Mouse (Mus musculus) heart, embryonic 15.5 days (tissue): Measurements from ENCODE around the gene Sdr39u1. TPM values are rescaled to one million over a fixed set of nuclear protein-coding genes. Genes with fewer than 3 reads are reported as not detected.
A peak's percentile ranks its signal among the peaks of the same experiment; 100 is the strongest.

ENCODE experiments used
- ATAC-seq: fragments of 200-750 bp; cut with Nextera tagmentation; replicated peaks from 2 replicates; pipeline ENCODE4 v1.8.0; 2017; ENCODE audit warnings: low read depth, moderate TSS enrichment; ENCODE audit not compliant: insufficient number of reproducible peaks, insufficient read depth, low FRiP score
- H3K27ac ChIP-seq: fragments of 300-500 bp; sonication (generic); 2 replicates; pipeline ENCODE4 v1.5.1; 2015; ENCODE audit warnings: mild to moderate bottlenecking, inconsistent platforms
- H3K27me3 ChIP-seq: fragments of 300-500 bp; sonication (generic); 2 replicates; pipeline ENCODE4 v1.6.1; 2015; ENCODE audit warnings: inconsistent platforms
- H3K36me3 ChIP-seq: fragments of 300-500 bp; sonication (generic); 2 replicates; pipeline ENCODE4 v1.6.1; 2015; ENCODE audit warnings: mild to moderate bottlenecking, inconsistent platforms
- H3K4me1 ChIP-seq: fragments of 300-500 bp; sonication (generic); replicated peaks from 2 replicates; pipeline ENCODE4 v1.6.1; 2015; ENCODE audit warnings: inconsistent platforms
- H3K4me2 ChIP-seq: fragments of 300-500 bp; sonication (generic); 2 replicates; pipeline ENCODE4 v1.6.1; 2015; ENCODE audit warnings: inconsistent platforms, mild to moderate bottlenecking, moderate library complexity
- H3K4me3 ChIP-seq: fragments of 300-500 bp; sonication (generic); 2 replicates; pipeline ENCODE4 v1.5.1; 2015; ENCODE audit warnings: mild to moderate bottlenecking, inconsistent platforms
- H3K9ac ChIP-seq: fragments of 300-500 bp; sonication (generic); 2 replicates; pipeline ENCODE4 v1.6.1; 2015; ENCODE audit warnings: mild to moderate bottlenecking, inconsistent platforms
- H3K9me3 ChIP-seq: fragments of 300-500 bp; sonication (generic); replicated peaks from 2 replicates; pipeline ENCODE4 v1.6.1; 2016; ENCODE audit warnings: inconsistent platforms
- WGBS: fragments of 180-500 bp; shearing (Covaris S2); methylation state at CpG from one replicate; pipeline ENCODE4 v1.1.7; 2015; ENCODE audit warnings: mixed read lengths; 5-methylcytosine and 5-hydroxymethylcytosine counted together
- polyA plus RNA-seq: library from polyadenylated mRNA; unstranded; fragments of >200 nt; fragmentation: Nextera tagmentation; extraction: Ambion mirVana; gene quantifications from 2 replicates; pipeline ENCODE4 v1.2.1, GENCODE M21; 2015

Sdr39u1 gene
- polyA plus RNA-seq, 1 experiment from 2014 or later = 45.3 TPM

GRCm38 (mm10) chr14:55918240-55919082 lies 18.4 kb upstream of the Sdr39u1 start:
- Histone ChIP-seq H3K4me3 (no peak overlapping the region), H3K36me3 (no peaks in the 10 kb centered on the region), H3K27ac (no peak overlapping the region), H3K4me2 (no peak overlapping the region), H3K27me3 (no peaks in the 10 kb centered on the region), H3K4me1 (peaks cover 6% of the 10 kb centered on the region), H3K9me3 (no peaks in the 10 kb centered on the region), H3K9ac (no peak overlapping the region)
- 35% methylated on average over 14 of the region's 14 CpGs for WGBS
- ATAC-seq = no peak

DNA sequence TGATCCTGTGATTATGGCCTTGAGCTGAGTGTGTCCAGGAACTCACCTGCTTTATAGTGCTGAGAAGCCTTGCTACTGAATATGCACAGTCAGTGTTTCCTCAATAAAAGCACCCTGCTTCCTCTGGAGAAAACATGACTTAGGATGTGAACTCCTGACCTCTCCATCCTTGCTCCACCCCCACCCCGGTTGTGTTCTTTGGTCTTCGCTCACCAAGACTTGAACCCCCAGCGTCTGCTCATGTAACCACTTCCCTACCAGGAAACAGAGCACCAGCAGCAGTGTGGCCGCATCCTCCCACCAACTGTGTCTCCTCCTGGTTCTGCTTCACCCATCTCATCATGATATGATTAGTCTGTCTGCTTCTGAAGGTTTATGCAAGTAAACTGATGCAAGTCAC lies 13.3 kb upstream of the Sdr39u1 start:
- no peak overlapping the region for H3K4me2 ChIP-seq
- H3K9ac ChIP-seq = no peak overlapping the region
- no peak for ATAC-seq
- no peaks in the 10 kb centered on the region for H3K36me3 ChIP-seq
- no peak overlapping the region for H3K4me3 ChIP-seq
- 53% methylated on average over 4 of the region's 4 CpGs for WGBS
- H3K4me1 ChIP-seq = no peaks in the 10 kb centered on the region
- no peaks in the 10 kb centered on the region for H3K9me3 ChIP-seq
- no peak overlapping the region for H3K27ac ChIP-seq
- H3K27me3 ChIP-seq = no peaks in the 10 kb centered on the region

GRCm38 (mm10) chr14:55905518-55905917 lies 5.4 kb upstream of the Sdr39u1 start:
- H3K9ac ChIP-seq = no peak overlapping the region
- 14% methylated on average over 1 of the region's 1 CpGs for WGBS

GRCm38 (mm10) chr14:55900414-55900755 lies 292 bp upstream of the Sdr39u1 start:
- 11% methylated on average over 12 of the region's 12 CpGs for WGBS
- Histone ChIP-seq H3K36me3 (peaks cover 30% of the 10 kb centered on the region), H3K4me1 (peaks cover 18% of the 10 kb centered on the region), H3K9ac (peak overlapping the region; percentile 75), H3K27me3 (no peaks in the 10 kb centered on the region), H3K9me3 (no peaks in the 10 kb centered on the region), H3K27ac (peak overlapping the region; percentile 78), H3K4me3 (peak overlapping the region; percentile 58), H3K4me2 (peak overlapping the region; percentile 92)
- ATAC-seq = no peak

More at GRCm38 (mm10) chr14:55905518-55905917, 5.4 kb upstream of the Sdr39u1 start:
- no peak overlapping the region for H3K27ac ChIP-seq
- H3K4me2 ChIP-seq = no peak overlapping the region
- no peak for ATAC-seq
- H3K4me1 ChIP-seq = peaks cover 6% of the 10 kb centered on the region
- no peaks in the 10 kb centered on the region for H3K9me3 ChIP-seq
- no peak overlapping the region for H3K4me3 ChIP-seq
- no peaks in the 10 kb centered on the region for H3K36me3 ChIP-seq
- H3K27me3 ChIP-seq = no peaks in the 10 kb centered on the region

GRCm38 (mm10) chr14:55898947-55899346 lies 1.1 kb downstream of the Sdr39u1 start:
- no peak for ATAC-seq
- peaks cover 18% of the 10 kb centered on the region for H3K4me1 ChIP-seq
- peak overlapping the region; percentile 92 for H3K4me2 ChIP-seq
- no peak overlapping the region for H3K9ac ChIP-seq
- no peak overlapping the region for H3K4me3 ChIP-seq
- H3K9me3 ChIP-seq = no peaks in the 10 kb centered on the region
- H3K27ac ChIP-seq = no peak overlapping the region; the same call in 1 of the 2 replicates
- WGBS = 88% methylated on average over 7 of the region's 7 CpGs
- H3K27me3 ChIP-seq = no peaks in the 10 kb centered on the region
- peaks cover 44% of the 10 kb centered on the region for H3K36me3 ChIP-seq

DNA sequence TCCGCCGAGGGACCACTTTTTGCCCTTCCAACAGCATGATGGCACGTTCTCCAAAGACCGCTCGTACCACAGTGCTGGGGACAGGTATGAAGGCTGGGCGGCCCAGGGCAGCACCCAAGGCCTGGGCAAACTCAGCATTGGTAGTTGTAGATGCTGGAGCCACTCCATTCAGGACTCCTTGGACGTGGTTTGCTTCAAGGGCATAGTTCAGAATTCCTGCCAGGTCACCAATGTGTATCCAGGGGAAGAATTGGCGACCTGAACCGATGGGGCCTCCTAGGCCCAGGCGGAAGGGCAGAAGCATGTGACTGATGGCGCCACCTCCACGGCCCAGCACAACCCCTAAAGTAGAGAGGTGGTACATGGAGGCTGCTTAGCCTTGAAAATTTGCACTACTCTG lies 2.4 kb downstream of the Sdr39u1 start:
- H3K4me2 ChIP-seq = no peak overlapping the region
- H3K9ac ChIP-seq = no peak overlapping the region
- H3K4me1 ChIP-seq = peaks cover 18% of the 10 kb centered on the region
- 90% methylated on average over 12 of the region's 12 CpGs for WGBS
- H3K27me3 ChIP-seq = no peaks in the 10 kb centered on the region
- H3K4me3 ChIP-seq = no peak overlapping the region
- H3K36me3 ChIP-seq = peaks cover 54% of the 10 kb centered on the region
- no peak for ATAC-seq
- H3K9me3 ChIP-seq = no peaks in the 10 kb centered on the region
- H3K27ac ChIP-seq = no peak overlapping the region

GRCm38 (mm10) chr14:55886571-55887382 lies 13.3 kb downstream of the Sdr39u1 start:
- Histone ChIP-seq H3K4me3 (peak overlapping the region; percentile 86), H3K27me3 (no peaks in the 10 kb centered on the region), H3K4me1 (peaks cover 30% of the 10 kb centered on the region), H3K36me3 (peaks cover 50% of the 10 kb centered on the region), H3K9me3 (no peaks in the 10 kb centered on the region), H3K27ac (peak overlapping the region; percentile 97), H3K4me2 (peak overlapping the region; percentile 68), H3K9ac (0 out of 2 replicates have a peak overlapping the region, but pooled peaks have one; percentile 89)
- no peak for ATAC-seq
- 75% methylated on average over 24 of the region's 24 CpGs for WGBS

- peak overlapping the region; percentile 89 for H3K9ac ChIP-seq
- H3K4me1 ChIP-seq = peaks cover 30% of the 10 kb centered on the region
- peak overlapping the region; percentile 68 for H3K4me2 ChIP-seq
- peak overlapping the region; percentile 97 for H3K27ac ChIP-seq
- H3K4me3 ChIP-seq = peak overlapping the region; percentile 86
- ATAC-seq = no peak
- 1% methylated on average over 16 of the region's 16 CpGs for WGBS
- H3K27me3 ChIP-seq = no peaks in the 10 kb centered on the region
- no peaks in the 10 kb centered on the region for H3K9me3 ChIP-seq
- peaks cover 41% of the 10 kb centered on the region for H3K36me3 ChIP-seq
Measured at GRCm38 (mm10) chr14:55885791-55886271, 14.3 kb downstream of the Sdr39u1 start.

GRCm38 (mm10) chr14:55885114-55885790 lies 14.8 kb downstream of the Sdr39u1 start:
- Histone ChIP-seq H3K9ac (peak overlapping the region; percentile 89), H3K27ac (peak overlapping the region; percentile 97), H3K27me3 (no peaks in the 10 kb centered on the region), H3K4me2 (peak overlapping the region; percentile 68), H3K36me3 (peaks cover 36% of the 10 kb centered on the region), H3K4me1 (peaks cover 30% of the 10 kb centered on the region), H3K4me3 (peak overlapping the region; percentile 86), H3K9me3 (no peaks in the 10 kb centered on the region)
- WGBS = 0% methylated on average over 17 of the region's 30 CpGs
- peak; percentile 50 for ATAC-seq

DNA sequence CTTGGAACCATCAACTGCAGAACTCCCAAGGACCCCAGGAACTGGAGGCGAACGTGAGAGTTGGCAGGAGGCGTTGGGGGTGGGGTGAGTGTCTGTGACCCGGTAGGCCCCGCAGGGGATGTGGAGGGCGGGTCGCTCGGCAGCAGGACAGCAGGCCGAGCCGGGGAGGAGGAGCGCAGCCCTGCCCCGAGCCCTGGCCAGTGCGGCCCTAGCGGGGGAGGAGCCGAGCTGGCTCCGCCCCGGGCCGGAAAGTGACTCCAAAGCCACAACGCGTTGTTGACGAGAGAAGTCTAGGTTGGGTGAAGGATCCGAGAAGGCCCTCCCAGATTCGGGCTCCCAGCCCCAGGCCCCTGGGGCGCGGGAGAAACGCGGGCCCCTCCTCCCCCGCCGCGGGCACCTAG lies 15.4 kb downstream of the Sdr39u1 start, which contains the start of gene Khnyn:
Gene Khnyn (plus strand): TSS at position 235 of the 401 bp plus-strand sequence.
- peak; percentile 96 for ATAC-seq
- Histone ChIP-seq H3K36me3 (peaks cover 30% of the 10 kb centered on the region), H3K27ac (peak within 1 kb of the TSS; percentile 97), H3K4me1 (peaks cover 30% of the 10 kb centered on the region), H3K27me3 (no peaks in the 10 kb centered on the region), H3K9me3 (no peaks in the 10 kb centered on the region), H3K9ac (peak within 1 kb of the TSS; percentile 89), H3K4me3 (peak within 1 kb of the TSS; percentile 86), H3K4me2 (peak within 1 kb of the TSS; percentile 68)
- WGBS = under 1% methylated on average over 24 of the region's 30 CpGs

GRCm38 (mm10) chr14:55884166-55884565 lies 15.9 kb downstream of the Sdr39u1 start, which contains the start of gene Cbln3:
Cbln3 (minus strand) TSS chr14:55884392.
- H3K9ac ChIP-seq = peak within 1 kb of the TSS; percentile 89
- no peaks in the 10 kb centered on the region for H3K27me3 ChIP-seq
- H3K9me3 ChIP-seq = no peaks in the 10 kb centered on the region
- 21% methylated on average over 4 of the region's 4 CpGs for WGBS
- peaks cover 30% of the 10 kb centered on the region for H3K4me1 ChIP-seq
- H3K4me2 ChIP-seq = peak within 1 kb of the TSS; percentile 68
- H3K27ac ChIP-seq = peak within 1 kb of the TSS; percentile 97
- H3K36me3 ChIP-seq = peaks cover 25% of the 10 kb centered on the region
- ATAC-seq = peak; percentile 66
- H3K4me3 ChIP-seq = peak within 1 kb of the TSS; percentile 86
